Mouse (Mus musculus) CH12.LX (cell line): ENCODE measurements at regions not wholly inside any gene's neighbourhood (a gene's known extent, or its start where the extent isn't known, plus 50 kb on each side); places are given as distances from the start of the nearest gene placed in this dataset.

Source experiments
- CTCF ChIP-seq, 2 experiments: IDR thresholded peaks in 1 of 2; conservative IDR thresholded peaks in 1 of 2; 2 replicates each; pipeline ENCODE4 v1.5.1; 2011 to 2012; ENCODE audit warnings: low read depth in 2 of 2, low read length in 2 of 2, improper control_type of control experiment in 1 of 2, inconsistent platforms in 1 of 2, mild to moderate bottlenecking in 1 of 2, moderate library complexity in 1 of 2
- ELF1 ChIP-seq: IDR thresholded peaks from 2 replicates; pipeline ENCODE4 v1.6.1; 2014; ENCODE audit warnings: low read depth, mild to moderate bottlenecking, inconsistent platforms, low read length, improper control_type of control experiment
- EP300 ChIP-seq: IDR thresholded peaks from 2 replicates; pipeline ENCODE4 v1.6.1; 2011; ENCODE audit warnings: low read length, improper control_type of control experiment
- POLR2A ChIP-seq: IDR thresholded peaks from 2 replicates; pipeline ENCODE4 v1.6.1; 2011; ENCODE audit warnings: low read depth, mild to moderate bottlenecking, improper control_type of control experiment, low read length

- no peak for TF ChIP-seq POLR2A
- no peak for TF ChIP-seq ELF1
- no peak for TF ChIP-seq EP300
- no peak for TF ChIP-seq CTCF (conservative IDR thresholded peaks at IDR 0.05 in 1 of 2, IDR thresholded peaks at IDR 0.05 in 1 of 2; ENCODE audit: low read depth in 2 of 2, low read length in 2 of 2)
Observed at GRCm38 (mm10) chr17:88222379-88222955, 157.4 kb upstream of the Fbxo11 start.
